Mouse (Mus musculus) heart, postnatal 14 days (tissue): ENCODE data around the gene Wdr27. TPM values are rescaled to one million over a fixed set of nuclear protein-coding genes. Genes with fewer than 3 reads are reported as not detected.
"Not testable (repeated sequence)": the region's sequence is repeated elsewhere in the genome, so short reads cannot be mapped to it uniquely, and the experiment has no call there.

ENCODE experiments used
- DNase-seq, 2 experiments: peaks; one replicate each; pipeline ENCODE4 v3.0.0; 2021 to 2022
- intact Hi-C: fragments of 180-260 bp; cut with DNase I; formaldehyde crosslinking; loops from one replicate; pipeline ENCODE4 v1.15.1; 2025
- long read RNA-seq, 2 experiments: library from polyadenylated mRNA; stranded (forward); transcript quantifications; one replicate each; pipeline ENCODE4 v2.0.0; 2021
- total RNA-seq, 2 experiments: library from RNA; stranded (reverse); gene quantifications; 2 replicates each; pipeline ENCODE4 v1.2.3; 2021

Gene Wdr27
- 1 to 10 TPM in 1 of 2 experiments, under 1 TPM in 1; 0.73 to 1.7 TPM for total RNA-seq
- long read RNA-seq, experiment 1 = 0 reads
- long read RNA-seq, experiment 2 = 0 reads

DNA sequence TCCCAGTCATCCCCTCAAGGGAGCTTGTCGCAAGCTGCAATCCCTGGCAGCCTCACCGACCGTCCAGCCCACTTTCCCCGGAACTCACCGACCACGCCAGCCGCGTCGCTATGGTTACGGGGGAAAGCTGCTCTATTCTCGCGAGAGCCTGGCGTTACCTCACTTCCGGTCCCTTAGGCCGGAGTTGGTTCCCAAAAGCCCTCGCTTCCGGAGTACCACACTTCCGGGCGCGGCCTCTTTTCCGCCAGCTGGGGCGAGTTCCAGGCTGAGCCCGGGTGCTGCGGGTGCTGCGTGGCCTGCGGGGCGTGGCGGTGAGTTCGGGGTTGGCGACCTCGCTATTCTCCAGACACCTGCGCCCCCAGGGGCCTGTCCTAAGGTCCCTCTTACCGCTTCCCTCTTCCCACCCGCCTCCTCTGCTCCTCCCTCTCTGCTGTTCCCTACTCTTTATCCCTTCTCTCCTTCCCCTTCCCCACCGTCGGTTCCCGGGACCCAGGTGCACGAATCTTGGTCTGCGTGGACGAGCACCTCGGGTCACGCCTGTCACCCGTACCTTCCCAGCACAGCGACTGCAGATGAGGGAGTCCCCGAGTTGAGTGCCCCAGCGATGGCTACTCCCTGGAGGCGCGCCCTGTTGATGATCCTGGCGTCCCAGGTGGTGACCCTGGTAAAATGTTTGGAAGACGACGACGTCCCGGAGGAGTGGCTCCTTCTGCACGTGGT is at the start of gene Wdr27, which contains the start of gene 1600012H06Rik:
Gene Wdr27, minus strand, starts transcription at position 150 of the 720 bp plus-strand sequence.
Gene 1600012H06Rik, plus strand, starts transcription at position 176 of the 720 bp plus-strand sequence.
- peak; percentile 99 to 100 for DNase-seq
- intact Hi-C loops = no loop called here

DNA sequence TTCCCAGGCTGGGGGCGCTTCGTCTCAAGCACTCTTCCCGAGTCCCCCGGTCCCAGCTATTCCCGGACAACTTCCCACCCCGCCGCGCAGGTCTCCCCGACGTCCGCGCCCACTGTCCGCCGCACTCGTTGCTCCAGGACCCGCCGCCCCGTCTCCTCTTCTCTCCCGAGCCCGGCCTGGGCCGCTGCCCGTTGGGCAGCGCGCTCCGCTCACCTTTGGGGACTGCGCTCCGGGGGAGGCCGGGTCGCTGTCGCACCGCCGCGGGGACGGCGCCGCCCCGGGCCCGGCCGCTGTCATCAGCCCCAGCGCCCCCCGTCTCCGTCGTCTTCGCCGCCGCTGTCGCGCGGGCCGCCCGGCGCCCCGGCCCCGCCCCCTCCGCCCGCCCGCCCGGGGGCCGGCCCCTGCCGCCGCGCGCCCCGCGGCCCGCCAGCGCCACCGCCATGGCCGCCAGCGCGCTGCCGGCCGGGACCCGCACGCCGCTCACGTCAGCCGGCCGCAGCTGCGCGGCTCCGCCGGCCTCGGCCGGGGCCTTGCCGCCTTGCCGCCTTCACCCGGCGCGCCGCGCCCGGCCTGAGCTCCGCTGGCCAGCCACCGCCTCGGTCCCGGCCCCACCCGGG is 49.7 kb upstream of the Wdr27 start:
- DNase-seq, intact Hi-C loops: not testable (repeated sequence)

DNA sequence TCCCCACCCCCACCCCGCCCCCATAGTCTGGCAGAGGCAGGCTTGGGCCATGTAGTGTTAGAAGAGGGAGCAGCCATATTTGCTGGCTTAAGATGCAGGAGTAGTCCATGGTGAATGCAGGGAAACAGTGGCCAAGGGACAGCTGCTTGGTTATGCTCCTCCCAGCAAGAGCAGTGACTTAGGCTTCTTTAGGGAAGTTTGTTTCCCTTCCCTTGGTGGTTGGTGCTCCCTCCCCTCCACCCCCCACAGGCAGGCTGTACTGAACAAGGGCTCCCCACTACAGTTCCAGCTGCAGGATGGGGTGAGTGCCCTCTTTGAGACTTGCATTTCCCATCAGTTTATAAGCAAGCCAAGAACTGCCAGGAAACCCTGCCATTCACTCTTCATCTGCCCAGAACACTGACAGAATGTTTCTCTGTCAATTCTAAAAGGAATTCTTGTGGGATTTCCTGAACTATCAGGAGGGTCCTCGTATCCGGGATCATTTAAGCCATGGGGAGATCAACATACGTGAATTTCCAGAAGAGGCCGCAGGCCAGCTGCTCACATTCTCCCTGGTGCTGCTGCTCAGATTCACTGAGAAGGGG is 47.3 kb upstream of the Wdr27 start:
- intact Hi-C loops, DNase-seq: not testable (repeated sequence)

DNA sequence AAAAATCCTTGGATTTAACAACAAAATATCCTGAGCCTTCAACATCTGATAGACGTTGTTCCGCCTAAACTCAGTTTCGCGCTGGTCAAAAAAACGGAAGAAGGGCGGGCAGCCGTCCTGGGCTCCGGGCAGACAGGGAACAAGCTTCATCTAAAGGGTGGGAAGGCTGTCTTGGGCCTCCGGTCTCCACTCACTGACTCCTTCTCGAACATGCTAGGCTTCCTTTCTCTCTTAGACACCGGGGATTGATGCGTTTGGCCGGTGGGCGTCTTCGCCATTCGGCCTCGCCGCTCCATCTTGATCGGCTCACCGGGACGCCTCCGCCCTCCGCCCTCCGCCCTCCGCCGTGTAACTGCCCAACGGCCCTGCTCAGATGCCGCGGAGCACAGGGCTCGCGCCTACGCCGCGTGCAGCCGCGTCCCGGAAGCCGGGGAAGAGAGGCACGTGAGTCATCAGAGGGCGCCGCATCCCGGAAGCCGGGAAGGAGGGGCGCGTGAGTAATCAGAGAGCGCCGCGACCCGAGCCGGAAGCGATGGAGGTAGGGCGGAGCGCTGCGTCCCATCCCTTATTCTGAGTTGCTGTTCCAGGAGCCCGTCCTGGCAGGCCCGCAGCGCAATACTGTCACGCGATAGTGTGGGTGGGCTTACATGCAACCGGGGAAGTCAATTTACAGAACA is 35.5 kb upstream of the Wdr27 start, which contains the start of the genes 9030025P20Rik and Gm3417:
Gene 9030025P20Rik, plus strand, starts transcription at position 107 of the 677 bp plus-strand sequence.
Gene Gm3417, minus strand, starts transcription at position 429 of the 677 bp plus-strand sequence.
- DNase-seq, intact Hi-C loops: not testable (repeated sequence)

- intact Hi-C loops, DNase-seq: not testable (repeated sequence)
These were observed 34.9 kb upstream of the Wdr27 start for GRCm38 (mm10) chr17:14977718-14978361.

GRCm38 (mm10) chr17:14968373-14968913 is 25.5 kb upstream of the Wdr27 start:
- DNase-seq, intact Hi-C loops: not testable (repeated sequence)

- intact Hi-C loops = not testable (repeated sequence)
These were observed 18.7 kb upstream of the Wdr27 start for GRCm38 (mm10) chr17:14961557-14962154.

DNA sequence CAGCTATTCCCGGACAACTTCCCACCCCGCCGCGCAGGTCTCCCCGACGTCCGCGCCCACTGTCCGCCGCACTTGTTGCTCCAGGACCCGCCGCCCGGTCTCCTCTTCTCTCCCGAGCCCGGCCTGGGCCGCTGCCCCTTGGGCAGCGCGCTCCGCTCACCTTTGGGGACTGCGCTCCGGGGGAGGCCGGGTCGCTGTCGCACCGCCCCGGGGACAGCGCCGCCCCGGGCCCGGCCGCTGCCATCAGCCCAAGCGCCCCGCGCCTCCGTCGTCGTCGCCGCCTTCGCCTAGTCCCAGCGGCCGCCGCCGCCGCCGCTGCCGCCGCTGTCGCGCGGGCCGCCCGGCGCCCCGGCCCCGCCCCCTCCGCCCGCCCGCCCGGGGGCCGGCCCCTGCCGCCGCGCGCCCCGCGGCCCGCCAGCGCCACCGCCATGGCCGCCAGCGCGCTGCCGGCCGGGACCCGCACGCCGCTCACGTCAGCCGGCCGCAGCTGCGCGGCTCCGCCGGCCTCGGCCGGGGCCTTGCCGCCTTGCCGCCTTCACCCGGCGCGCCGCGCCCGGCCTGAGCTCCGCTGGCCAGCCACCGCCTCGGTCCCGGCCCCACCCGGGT is 18.1 kb upstream of the Wdr27 start, which contains the start of gene Phf10:
Gene Phf10, minus strand, starts transcription at position 323 of the 606 bp plus-strand sequence.
- peak; percentile 45 to 64 for DNase-seq
- intact Hi-C loops = not testable (repeated sequence)

More at GRCm38 (mm10) chr17:14961557-14962154, 18.7 kb upstream of the Wdr27 start:
- not testable (repeated sequence) for DNase-seq

GRCm38 (mm10) chr17:14960520-14960919 is 17.6 kb upstream of the Wdr27 start:
- DNase-seq = peak; percentile 22 to 25
- intact Hi-C loops = no loop called here

GRCm38 (mm10) chr17:14959979-14960378 is 17.0 kb upstream of the Wdr27 start:
- DNase-seq = no peak
- intact Hi-C loops = no loop called here

- intact Hi-C loops = no loop called here
- DNase-seq = no peak
These were observed 15.8 kb upstream of the Wdr27 start for GRCm38 (mm10) chr17:14958686-14959327.

- peak in 1 of 2 experiments; percentile 5 for DNase-seq
- intact Hi-C loops = no loop called here
These were observed 10.5 kb upstream of the Wdr27 start for GRCm38 (mm10) chr17:14953452-14953851.

GRCm38 (mm10) chr17:14949161-14949827 is 6.3 kb upstream of the Wdr27 start:
- no peak for DNase-seq
- intact Hi-C loops = no loop called here

- intact Hi-C loops = no loop called here
These were observed 1.6 kb upstream of the Wdr27 start for GRCm38 (mm10) chr17:14944551-14944950.

DNA sequence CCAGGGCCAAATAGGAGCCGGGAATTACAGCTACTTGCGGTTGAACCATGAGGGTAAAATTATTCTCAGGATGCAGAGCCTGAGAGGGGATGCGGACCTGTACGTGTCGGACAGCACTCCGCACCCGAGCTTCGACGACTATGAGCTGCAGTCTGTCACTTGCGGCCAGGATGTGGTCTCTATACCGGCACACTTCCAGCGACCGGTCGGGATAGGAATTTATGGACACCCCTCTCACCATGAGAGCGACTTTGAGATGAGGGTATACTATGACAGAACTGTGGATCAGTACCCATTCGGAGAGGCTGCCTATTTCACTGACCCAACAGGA is 736 bp upstream of the Wdr27 start:
- no peak for DNase-seq
- intact Hi-C loops = no loop called here

More at GRCm38 (mm10) chr17:14944551-14944950, 1.6 kb upstream of the Wdr27 start:
- DNase-seq = no peak

- DNase-seq, intact Hi-C loops: not testable (repeated sequence)
These were observed 777 bp downstream of the Wdr27 start for GRCm38 (mm10) chr17:14942181-14942580.

DNA sequence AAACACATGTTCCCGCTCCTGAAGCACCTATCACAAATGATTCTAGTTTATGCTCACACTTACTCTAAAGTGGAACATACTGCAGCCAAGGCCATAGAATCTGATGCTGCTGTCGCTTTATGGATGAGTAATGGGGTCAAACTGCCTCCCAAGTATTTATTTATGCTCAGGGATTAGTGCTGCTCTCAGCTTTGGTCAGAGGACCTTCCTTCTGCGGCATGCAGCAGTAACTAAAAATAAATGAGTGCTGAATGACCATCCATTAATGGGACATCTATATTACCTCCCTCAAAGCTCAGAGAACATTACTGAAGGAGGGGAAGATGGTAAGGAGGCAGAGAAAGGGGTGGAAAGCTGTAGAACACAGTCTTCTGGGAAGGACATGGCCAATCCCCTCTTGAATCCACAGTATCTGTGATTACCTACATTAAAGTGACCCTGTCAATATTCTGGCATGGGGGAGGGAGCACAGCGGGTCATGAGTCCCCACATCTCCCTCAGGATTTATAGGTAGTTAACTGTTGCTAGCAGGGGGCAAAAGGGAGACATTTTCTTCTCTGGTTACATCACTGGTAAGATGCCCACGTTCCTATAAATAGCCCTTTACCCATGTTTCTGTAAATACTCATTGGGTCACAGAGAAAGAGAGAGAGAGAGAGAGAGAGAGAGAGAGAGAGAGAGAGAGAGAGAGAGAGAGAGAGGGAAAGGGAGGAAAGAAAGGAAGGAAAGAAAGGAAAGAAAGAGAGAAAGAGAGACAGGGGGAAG is 6.9 kb downstream of the Wdr27 start:
- no peak for DNase-seq
- intact Hi-C loops = no loop called here
